Mouse (Mus musculus) thymus, postnatal 36 days (tissue): ENCODE measurements around the gene Prrg1.
"Not testable (repeated sequence)": the region's sequence is repeated elsewhere in the genome, so short reads cannot be mapped to it uniquely, and the experiment has no call there.

Experiments used
- DNase-seq, 2 experiments: peaks; one replicate each; pipeline ENCODE4 v3.0.0; 2022; ENCODE audit warnings: mixed read lengths in 2 of 2

Gene Prrg1

DNA sequence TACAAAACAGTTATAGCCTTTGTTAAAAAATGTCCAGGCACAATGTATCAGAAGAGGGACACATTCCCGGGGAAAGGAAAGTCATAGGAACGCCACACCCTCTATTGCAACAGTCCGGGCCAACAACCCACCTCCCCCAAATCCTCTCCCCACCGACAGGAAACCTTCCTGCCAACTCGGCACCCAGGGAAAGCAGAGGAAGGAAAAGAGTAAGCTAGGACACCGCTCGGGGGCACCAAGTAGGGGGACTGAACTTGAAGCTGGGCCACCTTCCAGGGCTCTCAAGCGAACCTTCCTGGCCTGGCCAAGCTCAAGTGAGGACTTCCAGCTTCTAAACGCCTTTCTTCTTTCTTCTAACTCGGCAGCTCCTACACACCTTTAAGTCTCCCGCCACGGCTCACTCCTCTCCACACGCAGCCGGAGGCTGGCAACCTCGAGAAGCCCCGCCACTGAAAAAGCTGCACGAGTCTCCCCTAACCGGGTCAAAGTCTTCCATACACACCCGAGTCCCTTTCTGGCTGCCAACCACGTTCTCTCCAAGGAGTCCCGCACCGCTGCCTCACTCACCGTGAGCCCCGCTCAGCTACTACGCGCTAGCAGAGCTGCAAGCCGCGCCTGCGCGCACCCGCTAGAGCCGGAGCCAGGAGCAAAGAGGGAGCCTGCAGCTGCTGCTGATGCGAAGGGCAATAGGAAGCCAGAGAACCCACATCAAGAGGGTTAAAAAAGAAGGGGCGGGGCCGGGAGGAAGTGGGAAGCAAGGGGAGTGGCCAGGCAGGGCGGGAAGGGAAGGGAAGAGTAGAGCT lies at the start of gene Prrg1:
Gene Prrg1 (minus strand): TSS at position 695 of the 803 bp plus-strand sequence.
- DNase-seq: peak; percentile 82 to 89

DNA sequence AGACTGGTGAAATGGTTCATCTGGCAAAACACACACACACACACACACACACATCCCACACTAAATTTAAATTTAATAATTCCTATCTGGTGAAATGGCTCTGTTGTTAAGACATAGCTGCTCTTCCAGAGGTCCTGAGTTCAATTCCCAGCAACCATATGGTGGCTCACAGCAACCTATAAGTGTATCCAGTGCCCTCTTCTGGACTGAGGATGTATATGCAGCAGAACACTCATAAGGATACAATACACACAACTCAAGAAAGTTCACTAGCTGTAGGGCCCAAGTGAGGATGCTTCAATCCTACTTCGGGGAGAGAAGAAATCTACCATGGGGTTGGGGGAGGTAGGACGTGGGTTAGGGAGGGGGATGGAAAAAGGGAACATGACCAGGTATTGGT lies 22.1 kb upstream of the Prrg1 start:
- no peak for DNase-seq

DNA sequence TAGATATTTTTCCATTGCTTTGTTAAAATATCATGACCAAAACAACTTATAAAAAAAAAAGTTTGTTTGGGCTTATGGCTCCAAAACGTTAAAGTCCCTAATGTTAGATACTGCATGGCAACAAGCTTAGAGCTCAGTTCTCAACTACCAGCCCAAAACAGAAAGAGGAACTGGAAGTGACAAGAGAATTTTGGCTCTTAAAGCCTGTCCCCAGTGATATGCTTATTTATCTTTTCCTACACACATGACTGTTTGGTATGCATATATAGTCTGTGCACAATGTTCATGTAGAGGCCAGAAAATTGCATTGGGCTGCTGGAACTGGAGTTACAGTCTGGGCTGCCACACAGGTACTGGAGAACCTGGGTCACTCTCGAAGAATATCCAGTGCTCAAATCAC lies 9.4 kb upstream of the Prrg1 start:
- DNase-seq: no peak

DNA sequence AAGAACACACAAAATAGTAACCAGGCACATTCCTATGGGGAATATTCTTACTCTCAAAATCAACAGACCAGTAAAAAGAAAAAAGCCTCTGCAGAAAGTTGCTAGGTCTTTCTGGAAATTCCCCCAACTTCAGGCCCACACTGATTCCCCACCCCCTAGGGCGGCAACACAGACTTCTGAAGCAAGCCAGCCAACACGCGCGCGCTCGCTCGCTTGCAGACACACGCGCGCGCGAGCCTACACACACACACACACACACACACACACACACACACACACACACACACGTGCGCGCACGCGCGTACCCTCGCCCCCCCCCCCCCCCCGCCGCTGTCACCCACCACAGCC lies 868 bp downstream of the Prrg1 start:
- peak; percentile 62 to 77 for DNase-seq

DNA sequence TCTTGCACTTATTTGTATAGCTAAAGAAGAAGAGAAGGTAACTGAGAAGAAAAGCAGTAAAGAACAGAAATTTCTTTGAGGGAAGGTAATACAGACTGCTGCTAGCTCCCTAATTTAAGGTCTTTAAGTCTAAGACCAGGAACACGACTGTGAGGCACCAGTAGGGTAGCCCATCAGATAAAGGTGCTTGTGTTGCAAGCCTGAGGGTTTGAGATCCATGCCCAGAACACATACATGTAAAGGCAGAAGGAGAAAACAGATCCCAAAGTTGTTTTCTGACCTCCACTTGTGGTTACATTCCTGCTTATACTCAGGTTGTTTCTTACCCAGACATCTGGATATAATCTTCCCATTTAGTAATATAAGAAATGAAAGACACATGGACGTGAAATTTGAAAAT lies 20.2 kb downstream of the Prrg1 start:
- DNase-seq: no peak

DNA sequence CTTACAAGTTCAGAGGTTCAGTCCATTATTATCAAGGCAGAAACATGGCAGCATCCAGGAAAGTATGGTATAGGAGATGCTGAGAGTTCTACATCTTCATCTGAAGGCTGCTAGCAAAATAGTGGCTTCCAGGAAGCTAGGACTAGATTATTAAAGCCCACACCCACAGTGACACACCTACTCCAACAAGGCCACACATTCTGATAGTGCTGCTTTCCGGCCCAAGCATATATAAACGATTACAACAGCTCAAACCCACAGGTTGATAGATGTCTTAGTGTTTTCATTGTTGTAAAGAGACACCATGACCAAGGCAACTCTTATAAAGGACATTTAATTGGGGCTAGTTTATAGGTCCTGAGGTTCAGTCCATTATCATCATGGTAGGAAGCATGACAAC lies 30.3 kb downstream of the Prrg1 start:
- no peak for DNase-seq

DNA sequence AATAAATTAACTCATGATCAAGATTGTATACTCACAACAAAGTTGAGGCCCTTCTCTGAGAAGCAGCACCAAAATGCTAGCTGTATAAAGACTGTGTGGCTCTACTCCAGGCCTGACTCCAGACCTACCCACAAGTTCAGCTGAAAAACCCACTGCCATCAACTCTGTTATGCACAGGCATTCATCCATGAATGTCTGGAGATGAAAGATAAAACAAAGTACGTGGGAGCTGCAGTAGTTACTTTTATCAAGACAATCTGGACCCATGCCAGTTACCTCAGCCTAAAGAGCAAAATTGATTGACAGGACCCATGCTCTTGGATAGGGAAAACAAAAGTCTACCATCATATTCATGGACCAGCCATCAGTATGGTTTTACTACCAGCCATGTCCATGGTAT lies 31.0 kb downstream of the Prrg1 start:
- no peak for DNase-seq

DNA sequence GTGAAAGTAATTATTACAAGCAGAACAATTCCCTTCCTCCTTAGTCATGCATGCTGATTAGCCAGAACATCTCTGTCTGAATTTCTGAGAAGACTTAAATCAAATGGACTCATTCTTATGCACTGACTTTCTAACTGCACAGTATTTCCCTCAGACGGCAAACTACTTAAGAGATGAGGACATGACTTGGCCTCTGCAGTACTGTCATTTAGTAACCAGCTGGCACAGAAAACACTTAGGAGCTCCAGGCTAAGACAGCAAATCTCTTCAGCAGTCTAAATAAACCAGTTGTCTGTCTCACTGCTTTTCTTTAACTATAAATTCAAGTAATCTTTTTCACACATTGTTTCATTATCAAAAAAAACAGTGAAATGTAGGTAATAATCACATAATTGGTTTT lies 36.0 kb downstream of the Prrg1 start:
- DNase-seq: no peak

DNA sequence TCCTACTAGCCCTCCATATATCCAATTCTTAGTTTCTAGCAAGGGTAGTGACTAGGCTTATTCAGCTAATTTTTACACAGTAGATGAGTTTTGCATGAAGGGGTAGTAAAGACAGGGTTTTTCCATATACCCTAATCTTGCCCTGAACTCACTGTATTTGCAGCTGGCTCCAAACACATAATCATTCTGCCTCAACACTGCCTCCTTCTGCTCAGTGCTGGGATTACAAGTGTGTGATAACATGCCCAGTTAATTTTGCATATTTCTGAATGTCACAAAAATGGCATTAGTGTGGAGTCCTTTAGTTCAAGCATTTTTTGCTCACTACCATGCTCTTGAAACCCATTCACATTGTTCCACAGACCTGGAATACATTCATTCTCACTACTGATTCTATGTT lies 44.0 kb downstream of the Prrg1 start:
- DNase-seq: peak; percentile 9 to 27

DNA sequence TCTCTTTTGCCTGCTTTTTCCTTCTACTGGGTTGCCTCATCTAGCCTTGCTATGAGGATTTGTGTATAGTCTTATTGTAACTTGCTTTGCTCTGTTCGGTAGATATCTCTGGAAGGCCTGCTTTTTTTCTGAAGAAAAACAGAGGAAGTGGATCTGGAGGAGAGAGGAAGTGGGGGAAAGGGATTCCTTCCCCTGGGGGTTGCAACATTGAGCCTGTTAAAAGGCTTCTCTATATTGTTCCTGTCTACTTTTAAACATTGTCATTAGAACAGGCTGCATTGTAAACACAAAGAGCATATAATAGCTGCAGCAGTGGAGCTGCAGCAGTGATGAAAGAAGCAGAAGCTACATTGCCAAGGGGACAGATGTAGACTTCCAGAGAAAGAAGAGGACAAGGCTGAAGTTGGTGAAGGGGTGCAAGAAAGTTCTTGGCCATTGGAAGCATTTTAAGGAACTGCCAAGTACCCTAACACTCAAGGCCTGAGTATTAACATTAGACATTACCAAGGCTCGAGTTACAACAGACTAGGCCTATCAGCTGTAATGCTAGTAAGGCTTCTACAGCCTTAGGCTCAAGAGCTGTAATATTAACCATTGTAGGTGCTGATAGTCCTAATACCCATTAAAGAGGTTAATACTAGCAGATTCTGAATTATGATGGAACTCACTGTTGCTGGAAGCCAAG lies 44.9 kb downstream of the Prrg1 start:
- no peak for DNase-seq

DNA sequence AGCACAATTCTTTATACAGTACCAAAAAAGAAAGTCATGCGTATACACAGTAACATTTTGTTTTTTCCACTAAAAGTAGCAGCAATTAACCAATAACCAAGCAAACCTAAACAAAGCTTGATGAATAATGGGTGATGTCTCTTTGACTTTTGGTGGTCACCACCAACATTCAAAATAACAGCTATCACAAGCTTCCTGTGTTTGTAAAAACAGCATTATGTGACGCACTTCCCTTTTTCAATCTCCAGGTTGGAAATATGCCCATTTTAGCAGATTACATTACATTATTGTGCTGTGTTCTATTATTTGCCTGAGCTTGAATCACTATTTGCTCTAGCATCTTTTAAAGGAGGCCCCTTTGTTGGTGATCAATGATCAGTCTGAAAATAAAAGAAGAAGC lies 65.4 kb downstream of the Prrg1 start:
- no peak for DNase-seq

DNA sequence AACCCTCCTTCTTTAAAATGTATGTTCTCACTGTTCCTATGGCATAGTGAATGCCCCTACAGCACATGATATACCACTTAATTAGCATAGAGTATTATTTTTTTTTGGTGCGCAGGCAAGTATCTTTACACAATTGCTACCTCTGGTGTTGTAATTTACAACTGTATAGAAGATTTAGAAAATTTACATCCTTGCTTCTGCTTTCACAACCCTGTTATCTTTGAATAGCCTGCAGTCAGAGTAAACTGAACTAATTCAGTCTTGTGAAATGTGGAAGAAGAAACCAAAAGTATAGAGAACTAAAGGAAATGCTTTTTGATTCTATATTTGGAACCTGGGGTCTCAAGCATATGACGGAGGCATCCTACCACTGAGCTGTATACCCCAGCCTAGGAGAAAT lies 100.7 kb downstream of the Prrg1 start:
- no peak for DNase-seq

DNA sequence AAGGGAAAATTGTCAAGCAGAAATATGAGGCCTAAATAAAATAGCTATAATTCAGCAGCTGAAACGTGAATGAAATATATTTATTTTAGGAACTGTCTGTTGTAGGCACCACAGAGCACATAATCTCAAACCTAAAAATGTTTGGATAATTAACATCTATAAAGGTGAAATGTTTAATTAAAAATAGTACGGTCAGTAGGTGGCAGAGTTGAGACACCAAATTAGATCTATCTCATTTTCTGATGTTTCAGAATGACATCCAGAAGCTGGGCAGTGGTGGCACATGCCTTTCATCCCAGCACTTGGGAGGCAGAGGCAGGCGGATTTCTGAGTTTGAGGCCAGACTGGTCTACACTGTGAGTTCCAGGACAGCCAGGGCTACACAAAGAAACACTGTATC lies 104.0 kb downstream of the Prrg1 start:
- DNase-seq: no peak

DNA sequence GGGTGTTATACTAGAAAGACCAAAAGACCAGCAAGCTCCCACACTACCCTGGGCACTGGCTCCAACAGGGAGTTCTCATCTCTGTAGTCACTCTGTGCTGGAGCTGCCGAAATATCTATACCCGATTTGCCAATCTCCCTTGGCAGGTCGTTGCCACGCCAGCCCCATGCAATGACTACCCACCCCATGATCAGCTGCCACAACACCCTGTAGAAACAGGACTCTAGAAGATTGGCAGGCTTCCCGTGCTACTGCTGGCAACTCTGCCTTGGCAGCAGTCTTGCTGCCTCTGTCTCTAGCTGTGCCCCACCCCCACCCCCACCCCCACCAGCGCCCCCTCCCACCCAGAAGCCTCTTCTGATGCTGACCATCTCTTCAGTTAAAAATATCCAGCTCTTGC lies 149.3 kb downstream of the Prrg1 start:
- DNase-seq: no peak

DNA sequence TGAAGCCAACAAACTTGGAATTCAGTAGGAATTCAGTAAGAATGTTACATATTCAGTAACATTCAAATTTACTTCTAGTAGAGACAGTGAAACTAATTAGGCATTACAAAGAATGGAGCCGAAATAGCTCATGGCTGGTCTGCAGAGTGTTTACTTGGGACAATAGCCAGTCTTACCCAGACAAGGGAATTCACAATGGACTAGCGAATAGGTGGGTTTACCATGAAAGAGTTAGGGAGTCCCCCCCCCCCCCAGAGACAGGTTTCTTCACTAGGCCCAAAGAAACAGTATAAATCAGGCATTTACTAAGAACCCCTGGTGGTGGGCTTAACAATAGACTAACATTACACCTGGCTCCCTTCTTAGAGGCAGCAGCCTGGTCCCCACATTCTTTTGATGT lies 180.3 kb downstream of the Prrg1 start:
- not testable (repeated sequence) for DNase-seq
